Mouse (Mus musculus) frontal cortex, adult 2 months (tissue): ENCODE data around the gene Fgfr2. TPM values are rescaled to one million over a fixed set of nuclear protein-coding genes. Genes with fewer than 3 reads are reported as not detected.

Source experiments
- DNase-seq, 2 experiments: peaks; one replicate each; pipeline ENCODE4 v3.0.0; 2022; ENCODE audit warnings: low spot score in 1 of 2; ENCODE audit errors: extremely low spot score in 1 of 2
- polyA plus RNA-seq: library from polyadenylated mRNA; depleted of rRNA; stranded (reverse); fragments of >200 nt; gene quantifications from 2 replicates; pipeline ENCODE4 v1.2.3, GENCODE M21; 2012

The Fgfr2 gene
- polyA plus RNA-seq, 1 experiment: 69.6 TPM

- DNase-seq: no peak
Observed at GRCm38 (mm10) chr7:130648061-130648460, 2475.1 kb downstream of the Fgfr2 start.

GRCm38 (mm10) chr7:130646762-130647139 is 2476.4 kb downstream of the Fgfr2 start:
- DNase-seq: no peak

- DNase-seq: no peak
Observed at GRCm38 (mm10) chr7:130645994-130646761, 2477.0 kb downstream of the Fgfr2 start.

GRCm38 (mm10) chr7:130645332-130645993 is 2477.7 kb downstream of the Fgfr2 start:
- DNase-seq: no peak

GRCm38 (mm10) chr7:130640681-130641080 is 2482.5 kb downstream of the Fgfr2 start:
- peak; percentile 16 to 44 for DNase-seq

GRCm38 (mm10) chr7:130637811-130638210 is 2485.3 kb downstream of the Fgfr2 start:
- DNase-seq: no peak

GRCm38 (mm10) chr7:130636902-130637301 is 2486.2 kb downstream of the Fgfr2 start:
- DNase-seq: no peak

- no peak for DNase-seq
Observed at GRCm38 (mm10) chr7:130636274-130636673, 2486.9 kb downstream of the Fgfr2 start.

- DNase-seq: no peak
Observed at GRCm38 (mm10) chr7:130635212-130635611, 2487.9 kb downstream of the Fgfr2 start.

- DNase-seq: no peak
Observed at GRCm38 (mm10) chr7:130634259-130634871, 2488.8 kb downstream of the Fgfr2 start.

- DNase-seq: no peak
Observed at GRCm38 (mm10) chr7:130632379-130632732, 2490.8 kb downstream of the Fgfr2 start.

- peak in 1 of 2 experiments; percentile 22 for DNase-seq
Observed at GRCm38 (mm10) chr7:130631553-130632378, 2491.4 kb downstream of the Fgfr2 start.

- DNase-seq: no peak
Observed at GRCm38 (mm10) chr7:130630956-130631355, 2492.2 kb downstream of the Fgfr2 start.

- DNase-seq: no peak
Observed at GRCm38 (mm10) chr7:130629999-130630398, 2493.2 kb downstream of the Fgfr2 start.

- DNase-seq: no peak
Observed at GRCm38 (mm10) chr7:130628601-130629000, 2494.5 kb downstream of the Fgfr2 start.

GRCm38 (mm10) chr7:130625361-130625760 is 2497.8 kb downstream of the Fgfr2 start:
- no peak for DNase-seq

GRCm38 (mm10) chr7:130624299-130624698 is 2498.9 kb downstream of the Fgfr2 start:
- no peak for DNase-seq

GRCm38 (mm10) chr7:130622359-130622758 is 2500.8 kb downstream of the Fgfr2 start:
- no peak for DNase-seq

GRCm38 (mm10) chr7:130621953-130622352 is 2501.2 kb downstream of the Fgfr2 start:
- DNase-seq: no peak

- DNase-seq: no peak
Observed at GRCm38 (mm10) chr7:130621068-130621467, 2502.1 kb downstream of the Fgfr2 start.

- no peak for DNase-seq
Observed at GRCm38 (mm10) chr7:130617591-130617990, 2505.6 kb downstream of the Fgfr2 start.
